Mouse (Mus musculus) MEL (cell line): ENCODE data around the gene Vash1. TPM values are rescaled to one million over a fixed set of nuclear protein-coding genes. Genes with fewer than 3 reads are reported as not detected.

Experiments
- DNase-seq: peaks from one replicate; pipeline ENCODE4 v3.0.0; 2011; ENCODE audit warnings: low read depth, low spot score
- H3K27ac ChIP-seq: 2 replicates; pipeline ENCODE4 v1.5.1; 2012; ENCODE audit warnings: low read depth, mild to moderate bottlenecking, control low read depth, low read length, moderate library complexity; ENCODE audit not compliant: control insufficient read depth
- H3K27me3 ChIP-seq, 2 experiments: fragments of 150-350 bp in 1 of 2; sonication (generic) in 1 of 2; 2 replicates each; pipeline ENCODE4 v1.6.1; 2012; ENCODE audit warnings: low read length in 2 of 2, mild to moderate bottlenecking in 2 of 2, improper control_type of control experiment in 1 of 2, moderate library complexity in 1 of 2; ENCODE audit not compliant: insufficient read depth in 2 of 2, control insufficient read depth in 1 of 2
- H3K36me3 ChIP-seq, 2 experiments: 2 replicates each; pipeline ENCODE4 v1.6.1; 2012 to 2014; ENCODE audit warnings: low read length in 2 of 2, improper control_type of control experiment in 1 of 2, inconsistent platforms in 1 of 2, mild to moderate bottlenecking in 1 of 2; ENCODE audit not compliant: insufficient read depth in 2 of 2, control insufficient read depth in 1 of 2
- H3K4me1 ChIP-seq, 2 experiments: fragments of 150-350 bp in 1 of 2; sonication (generic) in 1 of 2; 2 replicates each; pipeline ENCODE4 v1.6.1; 2012; ENCODE audit warnings: low read length in 2 of 2, improper control_type of control experiment in 1 of 2, mild to moderate bottlenecking in 1 of 2; ENCODE audit not compliant: insufficient read depth in 2 of 2, control insufficient read depth in 1 of 2
- H3K4me3 ChIP-seq, 2 experiments: fragments of 150-350 bp in 1 of 2; sonication (generic) in 1 of 2; 2 replicates each; pipeline ENCODE4 v1.5.1; 2012; ENCODE audit warnings: low read depth in 2 of 2, low read length in 2 of 2, mild to moderate bottlenecking in 2 of 2, moderate library complexity in 2 of 2, control low read depth in 1 of 2, improper control_type of control experiment in 1 of 2; ENCODE audit not compliant: control insufficient read depth in 1 of 2, insufficient read depth in 1 of 2
- H3K79me2 ChIP-seq: 2 replicates; pipeline ENCODE4 v1.6.1; 2012; ENCODE audit warnings: mild to moderate bottlenecking, low read length, moderate library complexity; ENCODE audit not compliant: control insufficient read depth, poor library complexity, insufficient read depth
- H3K9ac ChIP-seq: 2 replicates; pipeline ENCODE4 v1.6.1; 2012; ENCODE audit warnings: low read depth, mild to moderate bottlenecking, control low read depth, low read length, moderate library complexity; ENCODE audit not compliant: control insufficient read depth, poor library complexity, severe bottlenecking
- H3K9me3 ChIP-seq: fragments of 150-350 bp; sonication (generic); replicated peaks from 2 replicates; pipeline ENCODE4 v1.6.1; 2012; ENCODE audit warnings: mild to moderate bottlenecking, low read length, improper control_type of control experiment, moderate library complexity; ENCODE audit not compliant: insufficient read depth
- CHD2 ChIP-seq: IDR thresholded peaks from 2 replicates; pipeline ENCODE4 v1.6.1; 2011; ENCODE audit warnings: low read length, improper control_type of control experiment
- CTCF ChIP-seq, 3 experiments: IDR thresholded peaks in 2 of 3; conservative IDR thresholded peaks in 1 of 3; 2 replicates each; pipeline ENCODE4 v1.5.1; 2011 to 2012; ENCODE audit warnings: low read length in 3 of 3, low read depth in 2 of 3, mild to moderate bottlenecking in 2 of 3, improper control_type of control experiment in 1 of 3, inconsistent platforms in 1 of 3, mixed read lengths in 1 of 3, moderate library complexity in 1 of 3; ENCODE audit not compliant: control insufficient read depth in 1 of 3, insufficient read depth in 1 of 3, poor library complexity in 1 of 3, severe bottlenecking in 1 of 3
- E2F4 ChIP-seq: IDR thresholded peaks from 2 replicates; pipeline ENCODE4 v1.6.1; 2011; ENCODE audit warnings: low read depth, low read length, improper control_type of control experiment, borderline replicate concordance
- ELF1 ChIP-seq: IDR thresholded peaks from 2 replicates; pipeline ENCODE4 v1.6.1; 2014; ENCODE audit warnings: low read depth, mild to moderate bottlenecking, inconsistent platforms, low read length, improper control_type of control experiment, moderate library complexity
- EP300 ChIP-seq, 2 experiments: IDR thresholded peaks; 2 replicates each; pipeline ENCODE4 v1.6.1; 2011; ENCODE audit warnings: improper control_type of control experiment in 2 of 2, low read length in 2 of 2, low read depth in 1 of 2, mild to moderate bottlenecking in 1 of 2
- ETS1 ChIP-seq: IDR thresholded peaks from 2 replicates; pipeline ENCODE4 v1.6.1; 2012; ENCODE audit warnings: low read depth, mild to moderate bottlenecking, inconsistent platforms, low read length, improper control_type of control experiment, moderate library complexity
- GABPA ChIP-seq: IDR thresholded peaks from 2 replicates; pipeline ENCODE4 v1.6.1; 2012; ENCODE audit warnings: low read depth, mild to moderate bottlenecking, inconsistent platforms, low read length, improper control_type of control experiment, moderate library complexity
- HCFC1 ChIP-seq: IDR thresholded peaks from 2 replicates; pipeline ENCODE4 v1.6.1; 2012; ENCODE audit warnings: low read depth, mild to moderate bottlenecking, inconsistent platforms, low read length, improper control_type of control experiment, moderate library complexity
- MAFK ChIP-seq: IDR thresholded peaks from 2 replicates; pipeline ENCODE4 v1.6.1; 2011; ENCODE audit warnings: low read depth, mild to moderate bottlenecking, low read length, improper control_type of control experiment, borderline replicate concordance
- MAX ChIP-seq: IDR thresholded peaks from 2 replicates; pipeline ENCODE4 v1.6.1; 2011; ENCODE audit warnings: low read length, improper control_type of control experiment
- MAZ ChIP-seq: IDR thresholded peaks from 2 replicates; pipeline ENCODE4 v1.6.1; 2012; ENCODE audit warnings: low read depth, mild to moderate bottlenecking, inconsistent platforms, low read length, improper control_type of control experiment
- MEF2A ChIP-seq: IDR thresholded peaks from 2 replicates; pipeline ENCODE4 v1.6.1; 2014; ENCODE audit warnings: low read depth, mild to moderate bottlenecking, inconsistent platforms, low read length, improper control_type of control experiment; ENCODE audit not compliant: poor library complexity, insufficient replicate concordance, severe bottlenecking; ENCODE audit errors: extremely low read depth
- MXI1 ChIP-seq: IDR thresholded peaks from 2 replicates; pipeline ENCODE4 v1.6.1; 2011; ENCODE audit warnings: mild to moderate bottlenecking, low read depth, low read length, improper control_type of control experiment
- MYB ChIP-seq: IDR thresholded peaks from 2 replicates; pipeline ENCODE4 v1.6.1; 2011; ENCODE audit warnings: mild to moderate bottlenecking, low read depth, low read length, improper control_type of control experiment
- MYC ChIP-seq: IDR thresholded peaks from 2 replicates; pipeline ENCODE4 v1.6.1; 2011; ENCODE audit warnings: low read depth, mild to moderate bottlenecking, low read length, improper control_type of control experiment, moderate library complexity
- POLR2AphosphoS5 ChIP-seq: IDR thresholded peaks from 2 replicates; pipeline ENCODE4 v1.6.1; 2012; ENCODE audit warnings: low read depth, borderline replicate concordance, mild to moderate bottlenecking, inconsistent platforms, low read length, moderate library complexity, mixed read lengths
- RAD21 ChIP-seq: IDR thresholded peaks from 2 replicates; pipeline ENCODE4 v1.6.1; 2011; ENCODE audit warnings: mild to moderate bottlenecking, low read depth, low read length, improper control_type of control experiment
- RCOR1 ChIP-seq: IDR thresholded peaks from 2 replicates; pipeline ENCODE4 v1.6.1; 2012; ENCODE audit warnings: low read depth, mild to moderate bottlenecking, inconsistent platforms, low read length, improper control_type of control experiment
- SIN3A ChIP-seq: IDR thresholded peaks from 2 replicates; pipeline ENCODE4 v1.6.1; 2012; ENCODE audit warnings: low read length, improper control_type of control experiment, inconsistent platforms
- TCF12 ChIP-seq: IDR thresholded peaks from 2 replicates; pipeline ENCODE4 v1.6.1; 2014; ENCODE audit warnings: low read depth, mild to moderate bottlenecking, inconsistent platforms, low read length, improper control_type of control experiment, moderate library complexity
- UBTF ChIP-seq: IDR thresholded peaks from 2 replicates; pipeline ENCODE4 v1.6.1; 2012; ENCODE audit warnings: low read depth, mild to moderate bottlenecking, inconsistent platforms, low read length, improper control_type of control experiment, moderate library complexity, borderline replicate concordance; ENCODE audit not compliant: insufficient read depth
- USF1 ChIP-seq: IDR thresholded peaks from 2 replicates; pipeline ENCODE4 v1.6.1; 2014; ENCODE audit warnings: low read depth, mild to moderate bottlenecking, inconsistent platforms, low read length, improper control_type of control experiment, moderate library complexity
- USF2 ChIP-seq, 2 experiments: IDR thresholded peaks; 2 replicates each; pipeline ENCODE4 v1.6.1; 2011 to 2012; ENCODE audit warnings: improper control_type of control experiment in 2 of 2, low read length in 2 of 2, borderline replicate concordance in 1 of 2, inconsistent platforms in 1 of 2, low read depth in 1 of 2, mild to moderate bottlenecking in 1 of 2; ENCODE audit not compliant: insufficient read depth in 1 of 2
- ZC3H11A ChIP-seq: IDR thresholded peaks from 2 replicates; pipeline ENCODE4 v1.6.1; 2012; ENCODE audit warnings: low read depth, mild to moderate bottlenecking, inconsistent platforms, low read length, improper control_type of control experiment
- polyA plus RNA-seq, 2 experiments: library from polyadenylated mRNA; stranded (reverse) in 1 of 2; unstranded in 1 of 2; fragments of >175 nt in 1 of 2; fragments of >200 nt in 1 of 2; gene quantifications; 2 replicates each; pipeline versions ENCODE4 v1.2.1 to v1.2.4; 2012; ENCODE audit warnings: low replicate concordance in 2 of 2, low read depth in 1 of 2; ENCODE audit not compliant: insufficient read length in 2 of 2, insufficient read depth in 1 of 2, missing spikeins in 1 of 2
- total RNA-seq: library from RNA; depleted of rRNA; stranded (reverse); fragments of 300-350 nt; gene quantifications from 2 replicates; pipeline ENCODE4 v1.2.3, GENCODE M21; 2012

Gene Vash1
- total and polyA plus RNA-seq, 3 experiments: 0.24 to 0.39 TPM; not detected in 1

- DNase-seq: no peak
- H3K79me2 ChIP-seq: no peaks in the 10 kb centered on the region
- H3K4me1 ChIP-seq: no peaks in the 10 kb centered on the region
- no peak overlapping the region for H3K4me3 ChIP-seq
- H3K27ac ChIP-seq: no peak overlapping the region
- no peaks in the 10 kb centered on the region for H3K27me3 ChIP-seq
- no peak overlapping the region for H3K9ac ChIP-seq
- no peaks in the 10 kb centered on the region for H3K9me3 ChIP-seq
- TF ChIP-seq ELF1 (no peak), HCFC1 (no peak), MYB (no peak), MEF2A (no peak), ETS1 (no peak), SIN3A (no peak), MAFK (no peak)
- H3K36me3 ChIP-seq: no peaks in the 10 kb centered on the region
Observed at GRCm38 (mm10) chr12:86644512-86645273, 33.8 kb upstream of the Vash1 start.

- no peak for DNase-seq
- H3K79me2 ChIP-seq: no peaks in the 10 kb centered on the region
- H3K36me3 ChIP-seq: no peaks in the 10 kb centered on the region
- no peak overlapping the region for H3K9ac ChIP-seq
- H3K9me3 ChIP-seq: no peaks in the 10 kb centered on the region
- no peaks in the 10 kb centered on the region for H3K4me1 ChIP-seq
- H3K27me3 ChIP-seq: no peaks in the 10 kb centered on the region
- TF ChIP-seq MEF2A (no peak), MXI1 (no peak), RCOR1 (no peak), RAD21 (no peak), MAFK (no peak), EP300 (IDR thresholded peaks at IDR 0.05; ENCODE audit: low read depth in 1 of 2, low read length in 2 of 2) (no peak), ELF1 (no peak), TCF12 (no peak)
- no peak overlapping the region for H3K27ac ChIP-seq
- no peak overlapping the region for H3K4me3 ChIP-seq
Observed at GRCm38 (mm10) chr12:86645494-86645893, 33.0 kb upstream of the Vash1 start.

- Histone ChIP-seq H3K4me3 (no peak overlapping the region), H3K79me2 (no peaks in the 10 kb centered on the region), H3K4me1 (no peaks in the 10 kb centered on the region), H3K36me3 (no peaks in the 10 kb centered on the region), H3K27me3 (no peaks in the 10 kb centered on the region), H3K27ac (no peak overlapping the region), H3K9ac (no peak overlapping the region), H3K9me3 (no peaks in the 10 kb centered on the region)
- DNase-seq: no peak
- TF ChIP-seq MAX (no peak), CHD2 (no peak), MAZ (no peak), ELF1 (no peak), ZC3H11A (no peak), USF1 (no peak), GABPA (no peak), HCFC1 (no peak), CTCF (IDR thresholded peaks at IDR 0.05 in 2 of 3, conservative IDR thresholded peaks at IDR 0.05 in 1 of 3; ENCODE audit: control insufficient read depth in 1 of 3, insufficient read depth in 1 of 3, low read depth in 2 of 3, low read length in 3 of 3, poor library complexity in 1 of 3, severe bottlenecking in 1 of 3) (no peak), MYC (no peak), UBTF (no peak), POLR2AphosphoS5 (no peak), MXI1 (no peak), EP300 (IDR thresholded peaks at IDR 0.05; ENCODE audit: low read depth in 1 of 2, low read length in 2 of 2) (no peak), MAFK (no peak), E2F4 (no peak), USF2 (IDR thresholded peaks at IDR 0.05; ENCODE audit: borderline replicate concordance in 1 of 2, insufficient read depth in 1 of 2, low read depth in 1 of 2, low read length in 2 of 2) (no peak), RAD21 (no peak)
Observed at GRCm38 (mm10) chr12:86646831-86647230, 31.7 kb upstream of the Vash1 start.
